Mouse (Mus musculus) liver, embryonic 14.5 days (tissue): ENCODE results near the gene Ppp1r3c.
"Not testable (repeated sequence)": the region's sequence is repeated elsewhere in the genome, so short reads cannot be mapped to it uniquely, and the experiment has no call there.

Source experiments
- CTCF ChIP-seq: IDR thresholded peaks from 2 replicates; pipeline ENCODE4 v1.5.1; 2016; ENCODE audit warnings: antibody characterized with exemption, low read depth, control low read depth
- EP300 ChIP-seq: IDR thresholded peaks from 2 replicates; pipeline ENCODE4 v1.6.1; 2016; ENCODE audit warnings: antibody characterized with exemption, low read depth

DNA sequence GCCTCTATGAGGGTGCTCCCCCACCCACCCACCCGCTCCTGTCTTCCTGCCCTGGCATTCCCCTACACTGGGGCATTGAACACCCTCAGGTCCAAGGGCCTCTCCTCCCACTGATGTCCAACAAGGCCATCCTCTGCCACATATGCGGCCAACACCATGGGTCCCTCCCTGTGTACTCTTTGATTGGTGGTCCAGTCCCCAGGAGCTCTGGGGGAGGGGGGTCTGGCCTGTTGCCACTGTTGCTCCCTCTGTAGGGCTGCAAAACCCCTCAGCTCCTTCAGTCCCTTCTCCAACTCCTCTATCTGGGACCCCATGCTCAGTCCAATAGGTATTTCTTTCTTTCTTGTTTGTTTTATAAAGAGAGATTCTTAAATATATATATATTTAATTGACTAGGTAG, 6.0 kb downstream of the Ppp1r3c start:
- TF ChIP-seq CTCF, EP300: not testable (repeated sequence)
